Mouse (Mus musculus): Measurements from ENCODE around the gene Prkar1b. TPM values are rescaled to one million over a fixed set of nuclear protein-coding genes. Genes with fewer than 3 reads are reported as not detected.

The Prkar1b gene
- total RNA-seq, 2 experiments from 2014 or later = 0.91 to 1.3 TPM

DNA sequence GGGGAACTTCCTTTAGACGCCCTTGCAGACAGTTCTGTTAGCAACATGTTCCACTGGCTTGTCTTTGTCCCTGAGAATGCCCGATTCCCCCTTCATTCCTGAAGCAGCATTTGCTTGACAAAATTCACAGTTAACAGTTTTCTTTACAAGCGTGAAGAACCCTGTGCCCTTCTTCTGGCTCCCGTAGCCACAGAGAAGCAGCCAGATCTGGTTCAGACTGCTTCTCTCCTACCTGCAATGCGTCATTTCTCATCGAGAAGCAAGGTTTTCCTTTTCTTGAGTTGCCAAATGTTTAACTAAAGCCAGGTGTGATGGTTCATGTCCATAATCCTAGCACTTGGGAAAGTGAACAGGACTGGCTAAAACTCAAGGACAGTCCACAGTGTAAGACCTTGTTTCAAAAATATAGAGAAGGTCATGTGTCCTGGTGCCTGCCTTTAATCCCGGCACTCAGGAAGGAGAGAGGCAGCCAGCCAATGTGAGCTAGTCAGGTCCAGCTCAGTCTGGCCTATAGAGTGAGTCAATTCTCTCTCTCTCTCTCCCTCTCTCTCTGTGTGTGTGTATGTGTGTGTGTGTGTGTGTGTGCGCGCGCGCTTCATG lies 3.2 kb downstream of the Prkar1b start:
- DNase-seq = no peak

- no peak for DNase-seq
These were observed 4.1 kb downstream of the Prkar1b start for GRCm38 (mm10) chr5:139145726-139146125.

- no peak for DNase-seq
These were observed 5.9 kb downstream of the Prkar1b start for GRCm38 (mm10) chr5:139143890-139144289.

GRCm38 (mm10) chr5:139141326-139141725 lies 8.5 kb downstream of the Prkar1b start:
- no peak for DNase-seq

- DNase-seq = no peak
These were observed 9.2 kb downstream of the Prkar1b start for GRCm38 (mm10) chr5:139140589-139140988.

DNA sequence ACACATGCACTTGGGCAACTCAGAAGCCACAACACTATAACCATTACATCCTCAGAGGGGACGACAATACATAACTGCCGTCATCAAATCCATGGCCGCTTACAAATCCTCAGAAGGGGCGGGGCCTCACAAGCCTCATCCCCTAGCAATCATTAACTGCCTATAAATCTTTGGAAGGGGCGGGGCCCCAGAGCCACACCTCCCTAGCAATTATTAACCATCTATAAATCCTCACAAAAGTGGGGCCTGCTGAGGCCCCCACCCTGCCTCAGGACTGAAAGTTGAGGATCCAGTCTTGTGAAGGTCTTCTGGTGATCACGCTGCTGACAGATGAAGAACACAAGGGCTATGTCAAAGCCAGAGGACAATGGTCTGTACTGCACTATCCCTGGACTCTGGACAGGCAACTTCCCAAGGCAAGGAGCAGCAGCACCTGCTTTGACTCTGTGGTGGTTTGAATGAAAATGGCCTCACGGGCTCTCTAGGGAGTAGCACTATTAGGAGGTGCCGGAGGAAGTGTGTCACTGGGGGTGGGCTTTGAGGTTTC lies 10.8 kb downstream of the Prkar1b start:
- no peak for DNase-seq

GRCm38 (mm10) chr5:139138261-139138925 lies 11.4 kb downstream of the Prkar1b start:
- DNase-seq = no peak

- DNase-seq = no peak
These were observed 12.6 kb downstream of the Prkar1b start for GRCm38 (mm10) chr5:139137176-139137575.

GRCm38 (mm10) chr5:139136341-139136740 lies 13.5 kb downstream of the Prkar1b start:
- no peak for DNase-seq

GRCm38 (mm10) chr5:139134501-139134900 lies 15.3 kb downstream of the Prkar1b start:
- DNase-seq = no peak

DNA sequence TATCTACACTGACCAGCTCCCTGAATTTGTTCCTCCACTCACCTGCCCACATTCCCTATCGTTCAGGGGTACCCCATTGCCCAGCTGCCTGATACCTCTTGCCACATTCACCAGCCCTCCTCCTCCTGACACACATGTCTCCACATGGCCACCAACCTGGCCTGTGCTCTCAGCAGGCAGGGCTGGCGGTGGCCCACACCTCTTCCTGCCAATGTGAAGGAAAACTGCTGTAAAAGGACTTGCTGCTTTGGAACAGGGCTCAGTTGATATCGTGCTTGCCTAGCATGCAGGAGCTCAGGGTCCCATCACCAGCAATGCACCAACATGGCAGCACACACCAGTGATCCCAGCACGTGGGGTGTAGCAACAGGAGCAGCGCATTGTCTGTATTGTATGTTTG lies 19.4 kb downstream of the Prkar1b start:
- DNase-seq = no peak

DNA sequence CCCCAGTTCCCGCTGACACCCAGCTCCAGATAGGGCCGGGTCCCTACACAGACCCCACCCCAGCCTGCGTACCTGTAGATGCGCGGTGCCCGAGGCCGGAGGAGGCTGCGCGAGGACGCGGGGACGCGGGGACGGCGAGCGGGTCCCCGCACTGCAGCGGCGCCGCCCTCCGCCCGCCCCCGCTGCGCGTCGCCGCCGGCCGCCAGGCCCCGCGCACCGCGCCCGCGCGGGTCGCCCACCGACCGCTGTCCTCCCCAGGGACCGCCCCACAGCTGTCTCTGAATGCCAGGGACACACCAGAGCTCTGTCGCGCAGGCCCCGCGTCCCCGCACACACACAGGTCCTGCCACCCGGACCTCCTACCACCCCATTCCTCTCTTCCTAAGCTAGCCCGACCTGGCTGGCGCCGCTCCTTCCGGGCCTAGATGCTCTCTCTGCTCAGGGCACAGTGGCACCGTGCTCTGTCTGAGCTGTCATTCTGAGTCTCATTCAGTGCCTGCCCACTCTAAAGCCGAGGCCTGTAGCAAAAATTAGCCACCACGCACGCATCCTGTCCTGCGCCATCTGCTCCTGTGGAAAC lies 20.1 kb downstream of the Prkar1b start:
- no peak for DNase-seq

GRCm38 (mm10) chr5:139129078-139129477 lies 20.7 kb downstream of the Prkar1b start:
- no peak for DNase-seq

DNA sequence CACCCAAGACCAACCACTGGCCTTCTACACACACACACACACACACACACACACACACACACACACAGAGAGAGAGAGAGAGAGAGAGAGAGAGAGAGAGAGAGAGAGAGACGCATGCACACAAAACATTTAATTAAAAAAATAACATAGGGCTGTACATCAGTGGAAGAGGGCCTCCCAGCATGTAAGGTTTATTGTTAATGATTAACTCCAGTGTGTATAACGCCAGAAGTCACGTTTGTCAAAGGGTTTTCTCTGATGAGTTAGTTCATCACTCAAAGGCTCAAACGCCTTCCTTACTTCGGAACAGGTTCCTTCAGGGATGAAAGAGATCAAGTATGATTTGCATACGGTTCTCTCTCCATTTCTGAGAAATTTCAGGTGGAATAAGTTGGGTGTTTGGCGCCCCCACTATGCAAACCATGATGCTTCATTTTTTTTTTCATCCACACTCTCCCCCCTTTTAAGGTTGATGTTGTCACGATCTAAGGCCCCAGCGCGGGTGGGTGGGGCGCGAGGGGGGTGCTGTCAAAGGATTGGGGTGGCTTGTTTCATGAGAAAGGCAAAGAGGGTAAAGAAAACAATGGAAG lies 21.2 kb downstream of the Prkar1b start:
- DNase-seq = no peak

DNA sequence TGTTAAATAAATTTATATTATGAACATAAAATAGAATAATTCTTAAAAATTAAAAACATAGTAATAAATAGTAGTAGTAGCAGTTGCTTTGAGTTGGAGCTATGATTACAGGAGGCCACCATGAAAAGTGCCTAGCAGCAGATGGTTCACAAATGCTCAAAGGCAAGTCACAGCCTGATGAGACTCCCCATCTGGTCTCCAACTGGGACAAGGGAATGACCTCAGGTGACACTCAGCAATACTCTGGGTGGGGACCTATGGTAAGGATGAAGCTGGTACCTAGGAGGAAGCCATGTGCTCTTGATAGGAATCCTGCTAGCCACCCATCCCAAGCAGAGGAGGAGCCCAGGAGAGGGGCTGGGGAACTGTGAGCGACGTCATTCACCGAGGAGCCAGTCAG lies 24.1 kb downstream of the Prkar1b start:
- DNase-seq = no peak

DNA sequence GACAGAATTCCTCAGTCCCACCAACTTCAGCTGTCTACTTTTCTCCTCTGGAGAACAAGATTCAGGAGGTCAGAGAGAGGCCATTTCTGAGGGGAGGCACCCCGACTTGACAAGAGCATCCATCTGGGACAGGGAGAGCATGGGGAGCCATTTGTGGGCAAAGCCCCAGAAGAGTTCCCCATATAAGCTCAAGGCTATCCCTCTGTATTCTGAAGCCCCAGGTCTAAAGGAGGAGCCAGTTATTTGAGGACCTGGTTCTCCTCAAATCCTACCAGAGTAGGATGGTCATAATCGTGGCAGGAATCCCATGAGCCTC lies 30.9 kb downstream of the Prkar1b start:
- no peak for DNase-seq

GRCm38 (mm10) chr5:139118139-139118960 lies 31.5 kb downstream of the Prkar1b start:
- DNase-seq = peak; percentile 25

DNA sequence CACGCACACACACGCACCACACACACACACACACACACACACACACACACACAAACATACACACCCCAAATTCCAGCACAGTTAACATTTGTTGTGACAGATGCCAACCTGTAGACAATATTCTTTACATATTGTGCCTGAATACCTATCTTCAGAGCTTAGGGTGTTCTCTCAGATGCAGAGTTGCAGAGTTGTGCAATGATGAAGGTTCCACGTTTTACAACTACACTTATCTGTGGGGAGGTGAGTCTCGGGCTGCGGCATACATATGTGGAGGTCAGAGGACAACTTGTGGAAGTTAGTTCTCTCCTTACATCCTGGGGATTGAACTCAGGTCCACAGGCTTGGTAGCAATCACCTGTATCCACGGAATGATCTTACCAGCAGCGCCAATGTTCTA lies 34.3 kb downstream of the Prkar1b start:
- DNase-seq = no peak

DNA sequence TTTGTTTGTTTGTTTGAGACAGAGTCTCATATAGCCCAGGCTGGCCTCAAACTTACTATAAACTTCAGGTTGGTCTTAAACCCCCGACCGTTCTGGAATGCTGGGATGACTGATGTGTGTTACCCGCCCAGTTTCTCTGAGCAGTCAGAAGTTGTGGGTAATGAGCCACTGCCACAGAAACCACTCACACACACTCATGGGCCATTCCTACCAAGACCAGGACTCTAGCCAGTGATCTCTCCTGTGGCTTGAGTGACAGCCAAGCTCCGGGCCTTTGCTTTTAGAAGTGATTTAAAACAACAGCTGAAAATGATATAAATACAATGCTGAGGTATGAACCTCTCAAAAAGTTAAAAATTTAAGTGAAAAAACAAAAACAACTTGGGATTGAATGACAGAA lies 34.9 kb downstream of the Prkar1b start:
- no peak for DNase-seq

DNA sequence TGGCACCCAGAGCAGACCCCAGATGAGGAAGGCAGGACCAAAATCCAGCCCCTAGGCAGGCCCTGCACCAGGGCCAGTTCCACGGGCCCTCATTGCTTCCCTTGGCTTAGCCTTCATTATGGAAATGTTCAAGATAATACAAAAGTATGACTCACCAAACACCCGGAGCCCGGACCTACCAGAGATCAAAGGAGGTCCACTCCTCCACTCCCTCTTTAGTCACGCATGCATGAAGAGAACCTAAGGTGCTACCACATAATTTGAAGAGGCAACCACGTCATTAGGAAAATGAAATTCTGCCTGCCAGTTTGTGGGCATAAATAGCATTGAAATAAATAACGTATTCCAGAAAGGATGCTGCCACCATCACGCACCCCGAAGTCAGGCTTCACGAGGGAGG lies 37.4 kb downstream of the Prkar1b start:
- no peak for DNase-seq

GRCm38 (mm10) chr5:139111991-139112390 lies 37.8 kb downstream of the Prkar1b start:
- DNase-seq = no peak

- DNase-seq = no peak
These were observed 39.5 kb downstream of the Prkar1b start for GRCm38 (mm10) chr5:139110140-139110855.
